16 mouse cellular contexts compared by ENCODE assay signal in the genomic region with DNA sequence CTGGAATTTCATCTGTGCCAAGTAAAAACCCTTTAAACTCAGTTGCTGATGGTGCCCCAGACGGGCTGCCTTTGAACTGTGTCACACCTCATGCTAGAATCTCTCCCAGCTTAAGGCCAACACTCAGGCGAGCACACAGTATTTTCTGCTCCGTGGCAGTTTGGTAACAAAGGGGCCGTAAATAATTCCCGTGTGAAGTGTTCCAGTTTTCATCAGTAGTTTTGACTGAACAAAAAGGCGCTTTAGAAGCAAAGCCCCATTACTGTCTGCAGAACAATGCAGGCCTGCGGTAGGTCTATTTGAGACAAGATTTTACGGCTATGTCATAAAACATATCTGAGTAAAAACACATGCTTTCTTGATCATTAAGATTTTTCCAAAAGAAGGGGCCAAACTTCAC.
DNase-seq lines count a peak whose midpoint lies in the region; ATAC-seq lines count a peak whose summit lies in the region.
"Had no signal": no experiment of that assay in that cellular context is flagged by ENCODE, and none has a peak within 500 bp of the region (broad histone marks: within the 10 kb centered on the region; RNA-seq: fewer than 3 reads in every experiment).

No protein-coding gene starts in this region.

- H3K27me3 ChIP-seq in hindbrain, embryonic 14.5 days (ENCODE audit: control insufficient read depth, insufficient read depth, low read length), result no peaks in the 10 kb centered on the region
- no peaks in the 10 kb centered on the region for H3K27me3 ChIP-seq in hindbrain, embryonic 11.5 days (ENCODE audit: control insufficient read depth, insufficient read depth, low read length)
- H3K27me3 ChIP-seq in limb, embryonic 12.5 days, result no peaks in the 10 kb centered on the region
- H3K27me3 ChIP-seq: intestine, embryonic 15.5 days; liver, embryonic 12.5 days had no signal

- no peak for DNase-seq in hindbrain, embryonic 14.5 days (ENCODE audit: low spot score)
- DNase-seq in hindbrain, embryonic 11.5 days (ENCODE audit: low spot score), result no peak
- peak; percentile 79 for DNase-seq in Muller cell, postnatal 12 days (ENCODE audit: inconsistent ontology term)
- DNase-seq in embryo, embryonic 11 days, result peak; percentile 53
- no peak for DNase-seq in thymus, postnatal 0 days (ENCODE audit: low spot score)
- DNase-seq in cerebellum, adult 11-12 months, result no peak
- DNase-seq: adrenal gland, adult 8-10 months; heart, postnatal 14 days; lung, postnatal 10 days had no signal

- H3K4me3 ChIP-seq in hindbrain, embryonic 14.5 days (replicated peaks; ENCODE audit: low read length), result no peak overlapping the region
- H3K4me3 ChIP-seq in hindbrain, embryonic 11.5 days (ENCODE audit: low read depth, low read length), result no peak overlapping the region
- no peak overlapping the region for H3K4me3 ChIP-seq in limb, embryonic 12.5 days (replicated peaks)
- H3K4me3 ChIP-seq: intestine, embryonic 15.5 days; left cerebral cortex, adult 2 months; liver, embryonic 12.5 days; neural tube, embryonic 12.5 days had no signal

- 0 out of 2 replicates have a peak overlapping the region, but pooled peaks have one; percentile 8 for H3K9ac ChIP-seq in hindbrain, embryonic 14.5 days
- no peak overlapping the region for H3K9ac ChIP-seq in hindbrain, embryonic 11.5 days (ENCODE audit: low read depth, low read length)
- no peak overlapping the region for H3K9ac ChIP-seq in limb, embryonic 12.5 days (replicated peaks)
- H3K9ac ChIP-seq: intestine, embryonic 15.5 days; liver, embryonic 12.5 days; neural tube, embryonic 12.5 days had no signal

- 0 out of 2 replicates have a peak, but pooled peaks cover 3% of the 10 kb centered on the region for H3K9me3 ChIP-seq in hindbrain, embryonic 14.5 days (ENCODE audit: control insufficient read depth, low read length)
- no peaks in the 10 kb centered on the region for H3K9me3 ChIP-seq in hindbrain, embryonic 11.5 days (ENCODE audit: control insufficient read depth, low read length)
- no peaks in the 10 kb centered on the region for H3K9me3 ChIP-seq in limb, embryonic 12.5 days
- H3K9me3 ChIP-seq: intestine, embryonic 15.5 days; liver, embryonic 12.5 days; neural tube, embryonic 12.5 days had no signal

- H3K36me3 ChIP-seq in hindbrain, embryonic 14.5 days (replicated peaks; ENCODE audit: control insufficient read depth, insufficient read depth), result no peaks in the 10 kb centered on the region
- no peaks in the 10 kb centered on the region for H3K36me3 ChIP-seq in hindbrain, embryonic 11.5 days (ENCODE audit: control insufficient read depth, insufficient read depth, low read length)
- H3K36me3 ChIP-seq in limb, embryonic 12.5 days, result no peaks in the 10 kb centered on the region
- H3K36me3 ChIP-seq: intestine, embryonic 15.5 days; liver, embryonic 12.5 days; neural tube, embryonic 12.5 days had no signal

- H3K27ac ChIP-seq in hindbrain, embryonic 14.5 days, result no peak overlapping the region
- no peak overlapping the region for H3K27ac ChIP-seq in hindbrain, embryonic 11.5 days (ENCODE audit: low read depth, low read length)
- H3K27ac ChIP-seq in limb, embryonic 12.5 days, result peak overlapping the region; percentile 68
- H3K27ac ChIP-seq: intestine, embryonic 15.5 days; left cerebral cortex, adult 2 months; liver, embryonic 12.5 days; neural tube, embryonic 12.5 days; stomach, postnatal 0 days had no signal

- no peak overlapping the region for H3K4me2 ChIP-seq in hindbrain, embryonic 14.5 days (replicated peaks)
- no peak overlapping the region for H3K4me2 ChIP-seq in hindbrain, embryonic 11.5 days (replicated peaks; ENCODE audit: low read depth, low read length)
- H3K4me2 ChIP-seq in limb, embryonic 12.5 days, result no peak overlapping the region
- H3K4me2 ChIP-seq: intestine, embryonic 15.5 days; liver, embryonic 12.5 days; midbrain, embryonic 11.5 days; neural tube, embryonic 12.5 days had no signal

- H3K4me1 ChIP-seq in hindbrain, embryonic 14.5 days (replicated peaks; ENCODE audit: control insufficient read depth, insufficient read depth, low read length), result no peaks in the 10 kb centered on the region; the same call in none of the 2 replicates
- no peaks in the 10 kb centered on the region for H3K4me1 ChIP-seq in hindbrain, embryonic 11.5 days (replicated peaks; ENCODE audit: control insufficient read depth, insufficient read depth, low read length)
- peaks cover 22% of the 10 kb centered on the region for H3K4me1 ChIP-seq in limb, embryonic 12.5 days (replicated peaks)
- H3K4me1 ChIP-seq: intestine, embryonic 15.5 days; liver, embryonic 12.5 days had no signal

- ATAC-seq in hindbrain, embryonic 14.5 days (ENCODE audit: low FRiP score), result no peak
- no peak for ATAC-seq in hindbrain, embryonic 11.5 days (ENCODE audit: low FRiP score)
- ATAC-seq in limb, embryonic 12.5 days (ENCODE audit: insufficient number of reproducible peaks, insufficient read depth, low FRiP score, low TSS enrichment, low read depth), result peak; percentile 40; the same call in 1 of the 2 replicates
- ATAC-seq: intestine, embryonic 15.5 days; liver, embryonic 12.5 days had no signal

- 27% methylated on average over 8 of the region's 8 CpGs for WGBS in hindbrain, embryonic 14.5 days
- WGBS in hindbrain, embryonic 11.5 days, result 50% methylated on average over 8 of the region's 8 CpGs
- WGBS in limb, embryonic 12.5 days, result 7% methylated on average over 8 of the region's 8 CpGs

Comparison
In these comparisons a context has a peak if more than half of its experiments do, and no peak if none do; other contexts are left out.
1. DNase-seq: peak in Muller cell, postnatal 12 days (single experiment) and embryo, embryonic 11 days (single experiment); none in hindbrain, embryonic 14.5 days (single experiment), hindbrain, embryonic 11.5 days (single experiment), thymus, postnatal 0 days (single experiment) and cerebellum, adult 11-12 months (single experiment).